Mouse (Mus musculus): ENCODE results near the gene Specc1.

DNA sequence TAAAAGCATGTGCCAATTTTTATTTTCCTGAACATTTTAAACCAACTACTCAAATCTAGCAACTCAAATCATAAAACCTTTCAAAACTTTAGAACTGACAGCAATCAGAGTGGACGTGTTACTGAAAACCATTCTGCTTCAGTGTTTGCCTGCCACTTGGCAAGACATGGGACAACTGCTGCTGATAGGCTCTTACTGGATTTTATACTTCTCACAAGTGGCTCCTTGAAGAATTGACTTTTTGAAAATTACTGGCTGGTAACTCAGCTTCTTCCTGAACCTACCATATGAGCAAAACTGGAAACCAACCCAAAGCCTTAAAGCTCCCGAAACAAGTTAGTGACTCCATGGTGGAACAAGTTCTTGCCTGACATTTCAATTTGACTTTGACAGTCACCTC is 177.6 kb downstream of the Specc1 start:
- TF ChIP-seq CTCF (IDR thresholded peaks at IDR 0.05; ENCODE audit: low read depth) (no peak), EP300 (IDR thresholded peaks at IDR 0.05; ENCODE audit: low read depth) (no peak)
